Mouse (Mus musculus) midbrain, embryonic 16.5 days (tissue): ENCODE results near the gene Pde12. TPM values are rescaled to one million over a fixed set of nuclear protein-coding genes. Genes with fewer than 3 reads are reported as not detected.
"Not testable (repeated sequence)": the region's sequence is repeated elsewhere in the genome, so short reads cannot be mapped to it uniquely, and the experiment has no call there.

Source experiments
- ATAC-seq: fragments of 200-750 bp; cut with Nextera tagmentation; 2 replicates; pipeline ENCODE4 v1.8.0; 2017; ENCODE audit warnings: moderate TSS enrichment
- H3K27ac ChIP-seq: fragments of 300-500 bp; sonication (generic); 2 replicates; pipeline ENCODE4 v1.5.1; 2014; ENCODE audit warnings: mild to moderate bottlenecking, low read length, mixed read lengths
- H3K27me3 ChIP-seq: fragments of 300-500 bp; sonication (generic); 2 replicates; pipeline ENCODE4 v1.6.1; 2014; ENCODE audit warnings: low read depth, low read length, mixed read lengths; ENCODE audit not compliant: control insufficient read depth, insufficient read depth
- H3K36me3 ChIP-seq: fragments of 300-500 bp; sonication (generic); 2 replicates; pipeline ENCODE4 v1.6.1; 2014; ENCODE audit warnings: mild to moderate bottlenecking, low read length, moderate library complexity, mixed read lengths; ENCODE audit not compliant: control insufficient read depth, insufficient read depth
- H3K4me1 ChIP-seq: fragments of 300-500 bp; sonication (generic); 2 replicates; pipeline ENCODE4 v1.6.1; 2014; ENCODE audit warnings: mild to moderate bottlenecking, low read length, mixed read lengths; ENCODE audit not compliant: control insufficient read depth, insufficient read depth
- H3K4me2 ChIP-seq: fragments of 300-500 bp; sonication (generic); 2 replicates; pipeline ENCODE4 v1.6.1; 2014; ENCODE audit warnings: mild to moderate bottlenecking, low read length, mixed read lengths
- H3K4me3 ChIP-seq: fragments of 300-500 bp; sonication (generic); 2 replicates; pipeline ENCODE4 v1.5.1; 2014; ENCODE audit warnings: low read depth, mild to moderate bottlenecking, low read length, moderate library complexity, mixed read lengths
- H3K9ac ChIP-seq: fragments of 300-500 bp; sonication (generic); 2 replicates; pipeline ENCODE4 v1.6.1; 2014; ENCODE audit warnings: low read depth, low read length, mixed read lengths
- H3K9me3 ChIP-seq: fragments of 300-500 bp; sonication (generic); replicated peaks from 2 replicates; pipeline ENCODE4 v1.6.1; 2014; ENCODE audit warnings: mild to moderate bottlenecking, low read length, mixed read lengths; ENCODE audit not compliant: control insufficient read depth, poor library complexity, severe bottlenecking
- WGBS: fragments of 180-500 bp; shearing (Covaris S2); extraction: QIAGEN DNeasy Blood & Tissue Kit; methylation state at CpG from one replicate; pipeline ENCODE4 v1.1.7; 2014; 5-methylcytosine and 5-hydroxymethylcytosine counted together
- polyA plus RNA-seq: library from polyadenylated mRNA; unstranded; fragments of >200 nt; fragmentation: Nextera tagmentation; extraction: Ambion mirVana; gene quantifications from 2 replicates; pipeline ENCODE4 v1.2.1, GENCODE M21; 2015

Pde12 gene
- polyA plus RNA-seq = 12.2 and 12.5 TPM in 2 replicates

DNA sequence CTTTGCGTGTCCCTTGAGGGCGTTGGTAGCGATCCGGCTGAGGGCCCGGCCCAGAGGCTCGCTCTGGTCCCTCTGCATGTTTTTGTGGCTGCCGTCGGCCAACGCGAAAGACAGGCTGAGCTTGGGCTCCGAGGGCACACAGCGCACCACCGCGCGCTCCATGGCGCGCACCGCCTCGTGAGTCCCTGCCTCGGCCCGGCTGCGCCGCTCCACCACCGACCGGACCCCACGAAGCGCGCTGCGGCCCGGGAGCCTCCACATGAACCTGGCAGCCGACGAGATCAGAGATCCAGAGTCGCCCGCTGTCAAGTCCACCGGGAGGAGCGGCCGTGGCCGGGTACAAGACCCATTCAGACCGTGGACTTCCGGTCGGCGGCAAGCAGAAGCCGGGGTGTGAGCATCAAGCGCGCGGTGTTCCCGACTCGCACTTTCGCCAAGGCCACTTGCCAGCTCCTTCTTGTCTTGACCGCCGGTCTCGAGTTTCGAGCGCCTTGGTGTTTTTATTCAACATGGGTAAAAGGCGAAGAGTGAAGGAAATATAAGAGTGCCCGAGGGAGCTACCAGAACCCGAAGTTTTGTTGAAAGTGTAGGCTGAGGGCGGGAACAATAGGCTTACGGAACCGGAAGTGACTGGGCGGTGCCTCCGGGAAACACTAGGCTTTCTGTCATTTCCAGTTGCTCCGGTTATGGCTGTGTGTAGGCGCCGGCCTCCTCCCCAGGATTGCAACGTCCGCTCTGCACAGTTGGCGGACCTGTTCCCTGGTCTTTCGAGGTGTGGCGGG is at the start of gene Pde12:
TSS of gene Pde12 (minus strand) at position 592 of the 782 bp plus-strand sequence.
- Histone ChIP-seq H3K9ac (peak within 1 kb of the TSS; percentile 77), H3K4me1 (peaks cover 26% of the 10 kb centered on the region), H3K4me2 (peak within 1 kb of the TSS; percentile 95), H3K27me3 (no peaks in the 10 kb centered on the region), H3K4me3 (peak within 1 kb of the TSS; percentile 92), H3K27ac (peak within 1 kb of the TSS; percentile 96), H3K9me3 (no peaks in the 10 kb centered on the region), H3K36me3 (peaks cover 3% of the 10 kb centered on the region; the same call in 1 of the 2 replicates)
- peak; percentile 96 for ATAC-seq
- WGBS = 0% methylated on average over 69 of the region's 70 CpGs

DNA sequence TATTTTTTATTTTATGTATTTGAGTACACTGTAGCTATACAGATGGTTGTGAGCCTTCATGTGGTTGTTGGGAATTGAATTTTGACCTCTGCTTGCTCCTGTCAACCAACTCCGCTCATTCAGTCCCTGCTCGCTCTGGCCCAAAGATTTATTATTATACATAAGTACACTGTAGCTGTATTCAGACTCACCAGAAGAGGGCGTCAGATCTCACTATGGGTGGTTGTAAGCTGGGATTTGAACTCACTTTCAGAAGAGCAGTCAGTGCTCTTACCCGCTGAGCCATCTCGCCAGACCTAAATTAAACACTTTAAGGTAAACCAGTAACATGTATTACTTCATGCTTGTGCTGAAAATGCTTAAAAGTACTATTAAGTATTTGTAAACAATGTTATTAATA is 35.6 kb upstream of the Pde12 start:
- not testable (repeated sequence) for H3K4me2 ChIP-seq, H3K9me3 ChIP-seq, H3K36me3 ChIP-seq, H3K27me3 ChIP-seq, H3K27ac ChIP-seq, ATAC-seq, H3K4me1 ChIP-seq, H3K4me3 ChIP-seq, H3K9ac ChIP-seq
- 85% methylated on average over 5 of the region's 5 CpGs for WGBS

DNA sequence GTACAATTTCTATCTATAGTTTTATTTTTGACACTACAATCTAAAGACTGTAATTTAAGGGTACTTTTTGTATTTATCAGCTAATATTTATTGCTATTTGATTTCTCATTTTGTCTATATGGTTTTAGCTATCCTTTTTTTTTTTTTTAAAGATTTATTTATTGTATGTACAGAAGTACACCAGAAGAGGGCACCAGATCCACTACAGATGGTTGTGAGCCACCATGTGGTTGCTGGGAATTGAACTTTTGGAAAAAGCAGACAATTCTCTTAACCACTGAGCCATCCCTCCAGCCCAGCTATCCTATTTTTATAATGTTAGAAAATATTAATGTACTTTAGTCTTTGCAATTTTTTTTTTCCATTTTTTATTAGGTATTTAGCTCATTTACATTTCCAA is 28.2 kb upstream of the Pde12 start:
- ATAC-seq = no peak
- Histone ChIP-seq H3K36me3 (no peaks in the 10 kb centered on the region), H3K9me3 (no peaks in the 10 kb centered on the region), H3K4me1 (no peaks in the 10 kb centered on the region), H3K9ac (no peak overlapping the region), H3K27ac (no peak overlapping the region), H3K27me3 (no peaks in the 10 kb centered on the region), H3K4me2 (no peak overlapping the region), H3K4me3 (no peak overlapping the region)

DNA sequence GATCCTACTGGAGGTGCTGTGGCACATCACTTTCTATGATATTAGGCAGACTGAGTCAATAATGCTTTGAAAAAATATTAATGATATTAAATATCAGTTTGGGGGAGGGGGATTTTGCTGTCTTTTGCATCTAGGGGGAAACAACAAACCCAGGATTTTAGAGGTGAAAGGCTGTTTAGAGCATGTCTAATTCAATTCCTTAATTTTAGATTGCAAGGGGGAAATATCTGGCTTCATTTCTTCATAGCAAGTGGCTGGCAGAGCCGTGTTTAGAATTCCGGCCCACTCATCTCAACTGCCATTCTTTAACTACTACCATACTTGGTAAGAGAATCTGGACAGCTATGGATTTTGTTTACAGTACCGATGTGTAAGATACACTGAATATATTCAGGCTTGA is 23.3 kb upstream of the Pde12 start, which contains the start of gene Dnah12:
TSS of gene Dnah12 (plus strand) at position 301 of the 400 bp plus-strand sequence.
- Histone ChIP-seq H3K4me2 (no peak within 1 kb of the TSS), H3K9ac (no peak within 1 kb of the TSS), H3K27ac (no peak within 1 kb of the TSS), H3K9me3 (no peaks in the 10 kb centered on the region), H3K4me1 (no peaks in the 10 kb centered on the region), H3K36me3 (no peaks in the 10 kb centered on the region), H3K4me3 (no peak within 1 kb of the TSS), H3K27me3 (no peaks in the 10 kb centered on the region)
- 95% methylated on average over 3 of the region's 3 CpGs for WGBS
- ATAC-seq = no peak

DNA sequence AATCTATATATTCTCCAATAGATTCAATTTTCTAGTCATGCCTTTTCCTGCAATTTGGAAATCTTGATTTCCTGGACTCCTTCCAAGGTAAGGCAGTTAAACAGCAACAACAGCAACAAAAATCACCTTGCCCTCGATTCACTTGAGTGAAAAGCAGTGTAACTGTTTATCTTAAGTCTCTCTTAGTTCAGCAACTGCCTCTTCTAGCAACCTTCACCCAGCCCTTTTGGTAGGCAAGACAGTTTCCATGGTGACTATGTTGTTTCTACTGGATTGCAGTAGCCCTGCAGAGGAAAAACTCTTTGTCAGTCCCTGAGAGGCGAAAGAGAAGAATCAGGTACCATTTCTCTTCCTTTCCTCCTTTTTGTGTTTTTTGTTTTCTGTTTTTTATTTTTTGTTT is 21.7 kb upstream of the Pde12 start:
- Histone ChIP-seq H3K4me1 (no peaks in the 10 kb centered on the region), H3K36me3 (no peaks in the 10 kb centered on the region), H3K27ac (no peak overlapping the region), H3K9me3 (no peaks in the 10 kb centered on the region; the same call in 1 of the 2 replicates), H3K9ac (no peak overlapping the region), H3K4me3 (no peak overlapping the region), H3K27me3 (no peaks in the 10 kb centered on the region), H3K4me2 (no peak overlapping the region)
- no peak for ATAC-seq
- WGBS = 56% methylated on average over 2 of the region's 2 CpGs

DNA sequence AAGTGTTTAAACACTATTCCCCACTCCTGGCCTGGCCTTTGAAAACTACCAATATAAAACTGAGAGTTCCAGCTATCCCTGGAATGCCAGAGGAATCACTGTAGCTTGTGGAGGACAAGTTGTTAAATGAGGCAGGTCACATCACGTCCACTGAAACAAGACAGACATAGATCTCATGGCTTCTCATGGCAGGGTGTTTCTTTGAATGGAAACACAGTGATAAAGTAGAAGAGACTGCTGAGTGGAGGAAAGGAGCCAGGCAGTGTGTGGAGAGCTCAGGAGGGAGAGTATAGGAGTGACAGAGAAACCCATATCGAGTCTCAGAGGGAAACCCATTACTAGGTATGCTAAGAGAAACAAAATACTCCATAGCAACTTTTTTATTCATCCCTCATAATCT is 21.0 kb upstream of the Pde12 start:
- no peak overlapping the region for H3K4me3 ChIP-seq
- 76% methylated on average over 2 of the region's 2 CpGs for WGBS
- no peak overlapping the region for H3K9ac ChIP-seq
- H3K4me2 ChIP-seq = no peak overlapping the region
- ATAC-seq = no peak
- H3K27me3 ChIP-seq = no peaks in the 10 kb centered on the region
- H3K27ac ChIP-seq = no peak overlapping the region
- H3K36me3 ChIP-seq = no peaks in the 10 kb centered on the region
- peaks cover 3% of the 10 kb centered on the region; the same call in 1 of the 2 replicates for H3K9me3 ChIP-seq
- no peaks in the 10 kb centered on the region for H3K4me1 ChIP-seq

DNA sequence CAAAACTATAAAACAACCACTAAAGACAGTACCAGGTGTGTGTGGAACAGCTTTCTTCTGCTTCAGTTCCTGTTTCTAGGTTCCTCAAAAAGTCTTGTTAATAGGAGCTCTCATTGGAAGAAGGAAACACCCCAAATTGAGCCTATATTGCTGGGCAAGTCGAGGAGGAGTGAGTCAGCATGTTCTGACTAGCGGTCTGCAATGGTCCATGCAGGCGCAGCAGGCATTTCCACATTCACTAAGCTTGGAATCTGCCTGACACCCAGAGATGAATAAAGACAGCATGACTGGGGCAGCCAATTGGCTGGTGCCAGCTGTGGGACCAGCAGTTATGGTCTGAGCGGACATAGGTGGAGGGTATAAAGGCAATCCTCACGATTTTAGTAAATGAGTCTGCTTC is 6.1 kb upstream of the Pde12 start:
- WGBS = 84% methylated on average over 5 of the region's 5 CpGs
- Histone ChIP-seq H3K27ac (no peak overlapping the region), H3K36me3 (no peaks in the 10 kb centered on the region), H3K4me2 (no peak overlapping the region), H3K9me3 (no peaks in the 10 kb centered on the region), H3K4me1 (no peaks in the 10 kb centered on the region), H3K27me3 (no peaks in the 10 kb centered on the region), H3K9ac (no peak overlapping the region), H3K4me3 (no peak overlapping the region)
- ATAC-seq = no peak

DNA sequence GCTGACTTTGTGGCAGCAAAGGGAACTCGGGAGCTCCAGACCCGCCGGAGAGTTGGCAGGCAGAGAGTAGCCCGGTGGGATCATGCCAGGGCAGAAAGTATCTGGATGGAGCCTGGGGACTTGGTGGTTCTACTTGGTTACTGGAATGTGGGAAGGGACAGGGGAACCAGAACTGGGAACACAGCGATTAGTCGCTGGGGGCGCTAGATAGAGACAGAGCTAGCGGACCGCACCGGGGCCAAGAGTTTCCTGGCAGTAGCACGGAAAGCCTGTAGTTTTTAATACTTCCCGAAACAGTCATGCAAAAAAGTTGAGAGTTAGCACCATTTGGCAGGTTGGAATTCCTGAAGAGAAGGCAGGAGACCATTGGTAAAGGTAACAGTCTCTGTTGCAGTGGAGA is 5.7 kb upstream of the Pde12 start:
- no peaks in the 10 kb centered on the region for H3K27me3 ChIP-seq
- H3K9me3 ChIP-seq = no peaks in the 10 kb centered on the region
- 22% methylated on average over 12 of the region's 12 CpGs for WGBS
- no peaks in the 10 kb centered on the region for H3K36me3 ChIP-seq
- H3K4me2 ChIP-seq = no peak overlapping the region
- no peak overlapping the region for H3K27ac ChIP-seq
- no peak overlapping the region for H3K4me3 ChIP-seq
- ATAC-seq = no peak
- no peak overlapping the region for H3K9ac ChIP-seq
- H3K4me1 ChIP-seq = peaks cover 4% of the 10 kb centered on the region

DNA sequence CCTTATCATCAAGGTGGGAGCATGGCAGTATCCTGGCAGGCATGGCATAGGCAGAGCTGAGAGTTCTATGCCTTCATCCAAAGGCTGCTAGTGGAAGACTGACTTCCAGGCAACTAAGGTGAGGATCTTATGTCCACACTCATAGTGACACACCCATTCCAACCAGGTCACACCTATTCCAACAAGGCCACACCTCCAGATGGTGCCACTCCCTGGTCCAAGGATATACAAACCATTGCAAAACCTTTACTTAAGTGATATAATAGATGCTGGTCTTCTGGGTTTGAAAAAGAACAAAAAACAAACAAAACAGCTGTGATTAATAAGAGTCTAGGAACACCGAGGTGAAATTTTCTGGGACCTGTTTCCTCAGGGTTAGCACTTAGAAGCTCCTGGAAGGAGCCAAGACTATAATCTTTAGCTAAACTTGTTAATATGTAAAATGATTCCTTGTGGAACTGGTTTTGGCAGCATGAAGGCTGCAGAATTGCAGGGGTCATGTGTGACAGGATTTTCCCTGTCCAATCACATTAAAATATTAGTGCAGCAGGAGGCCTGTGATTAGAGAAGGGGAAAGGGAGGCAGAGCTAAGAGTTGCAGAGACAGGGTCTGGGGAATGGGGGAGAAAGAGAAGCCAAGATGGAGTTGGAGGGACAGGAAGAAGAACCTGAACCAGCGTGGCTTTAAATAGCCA is 4.9 kb upstream of the Pde12 start:
- H3K4me2 ChIP-seq, H3K4me1 ChIP-seq, ATAC-seq, H3K9me3 ChIP-seq, H3K9ac ChIP-seq, H3K36me3 ChIP-seq, H3K27ac ChIP-seq, H3K27me3 ChIP-seq, H3K4me3 ChIP-seq: not testable (repeated sequence)
- WGBS = 85% methylated on average over 2 of the region's 2 CpGs
